Mouse (Mus musculus) olfactory bulb, adult 2 months (tissue): Measurements from ENCODE around the gene App. TPM values are rescaled to one million over a fixed set of nuclear protein-coding genes. Genes with fewer than 3 reads are reported as not detected.

Source experiments
- H3K27ac ChIP-seq: fragments of 200-500 bp; 2 replicates; pipeline ENCODE4 v1.5.1; 2012; ENCODE audit warnings: low read depth, low read length; ENCODE audit not compliant: insufficient read depth
- H3K4me1 ChIP-seq: fragments of 200-500 bp; 2 replicates; pipeline ENCODE4 v1.6.1; 2012; ENCODE audit warnings: low read length; ENCODE audit not compliant: control insufficient read depth, insufficient read depth
- H3K4me3 ChIP-seq: fragments of 200-500 bp; 2 replicates; pipeline ENCODE4 v1.5.1; 2012; ENCODE audit warnings: mild to moderate bottlenecking, low read depth, low read length, moderate library complexity; ENCODE audit not compliant: insufficient read depth
- CTCF ChIP-seq: fragments of 200-500 bp; IDR thresholded peaks from 2 replicates; pipeline ENCODE4 v1.5.1; 2012; ENCODE audit warnings: low read depth, mild to moderate bottlenecking, low read length, moderate library complexity; ENCODE audit not compliant: insufficient read depth
- POLR2A ChIP-seq: fragments of 200-500 bp; IDR thresholded peaks from 2 replicates; pipeline ENCODE4 v1.6.1; 2012; ENCODE audit warnings: mild to moderate bottlenecking, low read depth, low read length, moderate library complexity; ENCODE audit not compliant: insufficient read depth
- WGBS: fragments of 180-500 bp; shearing (Covaris S2); methylation state at CpG from one replicate; pipeline ENCODE4 v1.1.7; 2018; 5-methylcytosine and 5-hydroxymethylcytosine counted together
- polyA plus RNA-seq: library from polyadenylated mRNA; stranded (reverse); fragments of >200 nt; gene quantifications from 2 replicates; pipeline ENCODE4 v1.2.4, GENCODE M21; 2012; ENCODE audit warnings: low replicate concordance; ENCODE audit not compliant: missing spikeins, insufficient read depth, insufficient read length

App gene
- polyA plus RNA-seq, 1 experiment: 247 TPM

GRCm38 (mm10) chr16:84955204-84955839 lies 218.2 kb downstream of the App start:
- no peak overlapping the region for H3K27ac ChIP-seq
- no peak overlapping the region for H3K4me3 ChIP-seq
- TF ChIP-seq CTCF: peak; percentile 91
- no peak for TF ChIP-seq POLR2A
- peaks cover 5% of the 10 kb centered on the region; the same call in 1 of the 2 replicates for H3K4me1 ChIP-seq
- WGBS: 35% methylated on average over 26 of the region's 26 CpGs

DNA sequence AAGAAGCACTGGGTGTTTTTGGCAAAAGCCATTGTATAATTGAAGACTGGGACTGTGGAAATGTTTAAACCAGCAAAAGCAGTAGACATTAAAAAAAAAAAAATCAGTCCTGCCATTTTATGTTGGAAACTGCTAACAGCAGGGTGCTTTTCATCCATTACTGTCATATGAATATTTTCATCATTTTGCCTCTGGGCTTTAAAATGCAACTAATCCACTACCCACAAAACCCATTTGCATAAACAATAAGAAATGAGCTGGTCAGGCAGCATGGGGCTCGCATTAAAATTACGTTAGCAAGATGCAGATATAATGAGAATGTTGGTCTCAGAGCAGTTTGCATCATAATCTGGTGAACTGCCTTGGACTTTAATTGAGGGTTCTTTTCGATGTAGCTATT lies 242.5 kb downstream of the App start:
- Histone ChIP-seq H3K27ac (no peak overlapping the region), H3K4me3 (no peak overlapping the region), H3K4me1 (no peaks in the 10 kb centered on the region)
- 37% methylated on average over 3 of the region's 3 CpGs for WGBS
- TF ChIP-seq POLR2A (no peak), CTCF (no peak)

DNA sequence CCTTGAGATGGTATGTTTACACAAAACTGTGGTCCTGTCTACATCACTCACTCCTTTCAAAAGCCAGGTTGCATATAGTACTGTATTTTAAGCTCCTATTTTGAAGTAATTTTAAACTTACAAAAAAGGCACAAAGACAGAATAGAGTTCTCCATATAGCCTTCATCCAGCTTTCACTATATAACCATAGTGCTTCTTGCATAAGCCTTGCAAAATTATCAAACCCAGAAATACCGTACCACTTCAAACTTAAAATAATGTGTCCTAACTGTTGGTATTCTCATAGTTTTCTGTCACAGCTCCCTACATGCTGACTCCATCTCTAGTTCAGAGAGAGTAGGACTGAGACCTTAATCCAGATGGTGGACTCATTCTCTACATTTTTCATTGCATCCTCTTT lies 245.7 kb downstream of the App start:
- no peaks in the 10 kb centered on the region for H3K4me1 ChIP-seq
- 93% methylated on average over 1 of the region's 1 CpGs for WGBS
- no peak for TF ChIP-seq POLR2A
- no peak for TF ChIP-seq CTCF
- H3K4me3 ChIP-seq: no peak overlapping the region
- no peak overlapping the region for H3K27ac ChIP-seq

DNA sequence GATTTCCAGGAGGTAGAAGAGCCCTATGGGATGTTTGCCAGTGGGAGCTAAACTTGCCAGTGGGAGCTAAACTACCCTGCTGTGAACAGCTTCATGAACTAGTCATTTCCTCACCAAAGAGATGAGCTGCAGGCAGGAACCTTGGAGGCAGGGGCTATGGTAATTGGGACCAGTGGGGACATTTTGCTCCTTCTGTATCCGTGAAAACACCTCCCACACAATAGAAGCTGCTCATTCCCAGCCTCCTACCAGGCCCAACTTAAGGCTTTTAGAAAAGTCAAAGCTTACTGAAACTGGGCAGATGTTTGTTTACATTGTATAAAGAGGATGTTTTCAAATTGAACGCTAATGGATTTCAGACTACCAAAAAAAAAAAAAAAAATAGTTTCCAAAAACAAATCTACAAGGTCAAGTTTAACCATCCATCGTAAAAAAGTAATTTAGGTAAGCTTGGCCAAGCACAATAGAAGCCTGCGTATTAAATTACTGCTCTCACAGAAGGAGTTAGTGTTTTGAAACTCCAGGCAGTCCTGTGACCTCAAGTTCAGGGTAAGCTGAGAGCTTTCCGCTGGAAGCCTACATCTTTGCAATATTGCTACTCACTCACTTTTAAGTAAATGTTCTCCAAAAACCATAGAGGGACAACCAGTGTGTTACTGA lies 253.8 kb downstream of the App start:
- no peaks in the 10 kb centered on the region for H3K4me1 ChIP-seq
- no peak overlapping the region for H3K27ac ChIP-seq
- WGBS: 38% methylated on average over 5 of the region's 5 CpGs
- TF ChIP-seq POLR2A: no peak
- no peak for TF ChIP-seq CTCF
- no peak overlapping the region for H3K4me3 ChIP-seq

DNA sequence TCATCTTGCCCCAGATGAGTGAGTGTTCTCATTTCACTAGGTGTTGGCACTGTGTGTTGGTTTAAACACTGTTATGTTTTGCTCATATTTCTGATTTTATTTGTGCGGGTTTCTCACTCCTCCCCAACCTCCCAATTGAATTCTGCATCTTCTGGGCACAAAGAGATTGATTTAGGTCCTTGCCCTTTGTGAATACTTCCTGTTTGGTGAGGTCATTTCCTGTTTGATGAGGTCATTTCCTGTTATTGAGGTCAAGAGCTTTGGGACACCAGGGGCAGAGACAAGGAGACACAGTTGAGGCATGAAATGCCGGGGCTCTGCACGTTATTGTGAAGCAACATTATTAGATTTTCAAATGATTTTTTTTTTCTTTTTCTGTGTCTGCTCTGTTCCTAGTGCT lies 254.5 kb downstream of the App start:
- no peaks in the 10 kb centered on the region for H3K4me1 ChIP-seq
- no peak overlapping the region for H3K4me3 ChIP-seq
- no peak for TF ChIP-seq POLR2A
- TF ChIP-seq CTCF: no peak
- 64% methylated on average over 3 of the region's 3 CpGs for WGBS
- no peak overlapping the region for H3K27ac ChIP-seq

DNA sequence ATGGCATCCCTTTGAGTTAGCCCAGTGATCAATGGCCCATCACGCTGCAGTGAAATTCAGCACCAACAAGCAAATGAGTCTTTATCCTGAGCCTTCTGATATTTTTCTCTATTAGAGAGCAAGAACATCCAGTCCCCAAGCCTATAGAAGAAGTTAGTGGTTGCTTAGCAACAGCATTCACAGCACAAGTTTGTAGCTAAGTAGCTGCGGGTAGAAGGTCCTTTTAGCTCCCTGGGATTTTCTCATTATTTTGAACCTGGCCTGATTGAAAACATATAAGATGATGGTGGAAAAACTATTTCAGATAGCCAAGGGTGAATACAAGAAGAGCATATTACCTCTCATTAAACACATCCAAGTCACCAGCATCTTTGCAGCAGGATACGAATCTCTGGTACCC lies 256.8 kb downstream of the App start:
- Histone ChIP-seq H3K27ac (no peak overlapping the region), H3K4me1 (no peaks in the 10 kb centered on the region), H3K4me3 (no peak overlapping the region)
- TF ChIP-seq CTCF (no peak), POLR2A (no peak)
- WGBS: 33% methylated on average over 3 of the region's 3 CpGs

GRCm38 (mm10) chr16:84911477-84912165 lies 261.9 kb downstream of the App start:
- no peak overlapping the region for H3K27ac ChIP-seq

DNA sequence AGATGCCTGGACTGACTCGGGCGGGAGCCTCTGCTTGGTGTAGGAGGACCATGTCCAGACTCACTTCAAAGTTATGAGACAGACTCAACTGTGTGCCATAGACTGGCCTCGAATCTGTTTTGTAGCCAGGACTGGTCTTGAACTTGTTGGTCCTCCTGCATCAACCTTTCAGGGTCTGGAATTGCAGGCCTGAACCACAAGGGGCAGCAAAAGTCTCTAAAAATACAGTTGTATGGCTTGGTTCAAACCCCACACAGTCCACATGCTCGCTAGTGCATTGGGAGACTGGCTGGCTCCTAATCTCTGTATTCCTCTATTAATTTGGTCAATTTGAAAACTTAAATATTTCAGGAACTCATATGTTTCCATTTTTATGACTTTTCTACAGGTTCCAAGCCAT lies 270.6 kb downstream of the App start:
- TF ChIP-seq CTCF: no peak
- TF ChIP-seq POLR2A: no peak
- no peak overlapping the region for H3K4me3 ChIP-seq
- WGBS: 96% methylated on average over 4 of the region's 4 CpGs
- no peak overlapping the region for H3K27ac ChIP-seq
- no peaks in the 10 kb centered on the region for H3K4me1 ChIP-seq

More at GRCm38 (mm10) chr16:84911477-84912165, 261.9 kb downstream of the App start:
- Histone ChIP-seq H3K4me1 (no peaks in the 10 kb centered on the region), H3K4me3 (no peak overlapping the region)
- WGBS: 93% methylated on average over 8 of the region's 8 CpGs
- no peak for TF ChIP-seq CTCF
- no peak for TF ChIP-seq POLR2A
